Mouse (Mus musculus) urinary bladder, postnatal 25 days (tissue): ENCODE measurements at regions not wholly inside any gene's neighbourhood (a gene's known extent, or its start where the extent isn't known, plus 50 kb on each side); places are given as distances from the start of the nearest gene placed in this dataset.

ENCODE experiments used
- DNase-seq: peaks from one replicate; pipeline ENCODE4 v3.0.0; 2022; ENCODE audit warnings: low spot score

DNA sequence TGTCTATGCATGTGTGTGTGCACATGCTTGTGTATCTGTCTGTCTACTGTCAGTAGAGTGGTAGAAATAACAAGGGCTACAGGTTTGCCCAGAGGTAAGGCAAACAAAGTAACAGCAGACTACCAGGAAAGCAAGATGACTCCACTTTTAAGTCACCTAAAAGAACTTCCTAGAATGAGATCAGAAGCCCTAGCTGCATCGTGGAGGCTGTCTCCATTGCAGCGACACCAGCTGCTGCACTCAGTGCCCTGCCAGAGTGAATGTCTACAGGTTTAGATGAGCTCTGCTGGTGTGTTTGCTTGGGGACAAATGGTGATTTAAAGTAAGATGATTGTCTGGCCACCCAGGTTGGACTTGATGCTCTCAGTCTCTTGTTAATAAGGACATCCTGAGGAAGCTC is 50.6 kb upstream of the Dusp10 start:
- no peak for DNase-seq

DNA sequence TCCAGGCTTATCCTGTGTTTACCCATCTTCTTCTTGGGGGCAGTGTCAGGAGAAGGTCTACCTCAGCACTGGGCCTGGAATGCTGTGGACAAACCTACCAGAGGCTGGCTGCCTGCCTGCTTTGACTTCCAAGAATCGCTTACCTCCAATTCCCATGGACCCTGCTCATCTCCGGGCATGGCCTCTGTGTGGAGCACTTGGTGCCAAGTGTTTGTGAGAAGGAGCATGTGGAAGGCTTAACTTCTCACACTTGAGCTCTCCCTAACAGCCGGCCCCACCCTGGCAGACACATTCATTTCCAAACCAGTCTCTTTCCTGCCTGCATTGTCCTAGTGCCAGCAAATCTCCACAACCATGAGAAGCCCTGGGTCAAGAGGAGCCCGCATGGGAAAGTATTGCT is 49.8 kb upstream of the Dusp10 start:
- DNase-seq: no peak
